Mouse (Mus musculus) right cerebral cortex, postnatal 14 days (tissue): ENCODE measurements at regions not wholly inside any gene's neighbourhood (a gene's known extent, or its start where the extent isn't known, plus 50 kb on each side); places are given as distances from the start of the nearest gene placed in this dataset.

Experiments used
- DNase-seq: peaks from one replicate; pipeline ENCODE4 v3.0.0; 2022

DNA sequence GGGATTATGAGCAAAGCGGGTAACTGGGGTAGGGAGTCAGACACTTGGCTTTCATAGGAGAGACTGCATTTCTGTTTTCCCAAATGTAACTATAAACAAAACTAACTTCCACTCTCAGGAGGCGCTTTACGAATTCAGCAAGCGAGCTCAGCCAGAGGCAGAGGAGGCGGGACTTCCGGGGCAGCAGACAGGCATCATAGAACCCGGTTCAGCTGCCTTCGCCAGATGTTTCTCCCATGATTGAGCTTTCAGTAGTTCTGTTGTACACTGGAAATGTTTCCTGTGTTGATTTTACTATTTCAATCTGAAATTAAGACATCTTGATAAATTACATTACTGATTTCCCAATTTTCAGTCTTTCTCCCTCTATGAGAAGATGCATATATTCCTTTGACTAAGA, 92.9 kb downstream of the Zfp365 start:
- no peak for DNase-seq

DNA sequence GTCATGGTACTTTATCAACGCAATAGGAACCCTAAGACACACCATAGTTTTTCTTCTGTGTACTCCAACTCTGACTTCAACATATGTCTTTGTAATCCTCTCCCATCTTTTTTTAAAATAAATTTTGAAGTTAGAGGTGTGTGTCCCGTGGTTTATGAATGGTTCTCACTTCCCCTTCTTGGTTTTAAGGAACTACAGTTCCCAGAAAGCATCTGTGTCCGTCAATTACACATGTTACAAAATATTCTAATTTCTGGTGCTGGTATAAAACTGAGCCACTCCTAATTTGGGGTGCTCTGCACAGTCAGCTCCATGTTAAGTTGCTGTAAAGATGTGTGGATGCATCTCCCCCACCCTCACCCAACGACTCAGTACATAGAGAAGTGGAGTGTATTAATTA, 98.6 kb downstream of the Zfp365 start:
- DNase-seq = no peak

DNA sequence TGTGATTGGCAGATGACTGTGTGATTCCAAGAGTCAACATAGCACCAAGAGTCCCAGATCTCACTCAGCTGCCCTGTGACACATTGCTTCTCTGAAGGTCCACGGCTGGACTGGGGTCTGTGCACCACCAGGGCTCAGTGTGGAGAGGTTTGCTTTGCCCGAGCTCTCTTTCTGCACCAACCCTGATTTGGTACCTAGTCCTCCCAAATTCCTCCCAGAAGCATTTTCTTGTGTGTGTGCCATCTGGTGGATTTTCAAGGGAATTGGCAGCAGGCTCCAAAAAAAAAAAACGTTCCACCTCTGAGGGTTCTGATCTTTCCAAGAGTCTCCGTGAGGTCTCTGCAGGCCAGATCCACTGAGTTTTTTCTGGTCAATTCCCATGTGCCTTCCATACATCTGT, 107.3 kb downstream of the Zfp365 start:
- peak; percentile 9 for DNase-seq

DNA sequence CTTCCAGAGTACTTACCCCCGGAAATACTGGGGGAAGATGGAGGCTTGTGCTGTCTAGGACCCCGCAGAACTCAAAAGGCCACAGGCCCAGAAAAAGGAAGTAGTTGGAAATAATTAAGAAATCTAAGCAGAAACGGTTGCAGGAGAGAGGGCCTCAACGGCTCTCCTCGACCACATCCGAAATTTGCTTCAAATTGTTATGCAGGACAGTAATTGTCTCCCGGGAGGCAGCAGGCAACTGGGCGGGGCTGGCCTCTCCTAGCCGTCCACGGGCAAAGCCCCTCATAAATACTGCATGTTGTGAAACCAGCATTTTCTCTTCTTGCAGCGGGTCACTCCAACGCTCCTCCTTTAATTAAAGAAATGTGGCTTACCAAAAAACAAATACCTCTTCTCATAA, 107.8 kb downstream of the Zfp365 start:
- no peak for DNase-seq

DNA sequence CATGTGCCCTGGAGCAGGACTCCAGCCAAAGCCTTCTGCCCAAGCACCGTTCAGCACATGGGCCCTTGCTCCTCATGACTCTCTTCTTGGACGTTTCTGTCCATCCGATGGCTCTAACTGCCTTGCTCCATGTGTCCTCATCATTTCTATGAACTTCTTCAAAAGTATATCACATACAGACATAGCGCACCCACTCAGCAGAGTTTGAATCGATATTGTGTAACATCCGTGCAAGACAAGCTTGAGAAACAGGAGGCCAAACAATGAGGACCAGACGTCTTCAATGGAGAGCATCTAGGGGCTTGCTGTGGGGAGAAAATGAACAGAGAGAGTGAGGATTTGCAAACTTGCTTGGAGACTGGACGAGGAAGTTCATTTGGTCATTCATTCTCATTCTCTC, 110.3 kb downstream of the Zfp365 start:
- no peak for DNase-seq

DNA sequence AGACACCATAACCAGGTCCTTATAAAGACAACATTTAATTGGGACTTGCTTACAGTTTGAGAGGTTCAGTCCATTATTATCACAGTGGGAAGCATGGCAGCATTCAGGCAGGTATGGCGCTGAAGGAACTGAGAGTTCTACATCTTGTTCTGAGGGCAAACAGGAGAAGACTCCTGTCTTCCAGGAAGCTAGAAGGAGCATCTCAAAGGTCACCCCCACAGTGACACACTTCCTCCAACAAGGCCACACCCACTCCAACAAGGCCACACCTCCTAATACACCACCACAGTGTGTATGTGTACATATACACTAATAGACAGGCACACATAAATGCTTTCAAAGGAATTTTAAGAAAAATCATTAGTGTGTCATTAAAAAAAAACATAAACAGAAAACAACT, 110.8 kb downstream of the Zfp365 start:
- no peak for DNase-seq

DNA sequence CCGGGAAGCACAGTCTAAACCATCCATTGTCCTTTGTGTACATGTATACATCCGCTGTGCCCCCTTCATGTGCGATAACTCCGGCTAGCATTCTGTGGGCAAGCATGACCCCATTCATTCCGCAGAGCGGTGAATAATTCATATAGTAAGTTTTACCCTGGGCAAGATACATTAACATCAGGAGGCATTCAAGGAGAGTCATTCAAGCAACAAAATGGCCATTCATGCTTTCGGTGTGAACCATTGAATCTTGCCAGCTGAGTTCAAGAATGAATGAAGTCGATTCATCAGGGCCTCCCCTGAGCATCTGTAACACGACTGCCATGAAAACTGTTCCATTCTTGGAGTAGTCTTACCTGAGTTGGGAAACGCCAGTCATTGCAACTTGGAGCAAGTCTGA, 113.5 kb downstream of the Zfp365 start:
- no peak for DNase-seq

DNA sequence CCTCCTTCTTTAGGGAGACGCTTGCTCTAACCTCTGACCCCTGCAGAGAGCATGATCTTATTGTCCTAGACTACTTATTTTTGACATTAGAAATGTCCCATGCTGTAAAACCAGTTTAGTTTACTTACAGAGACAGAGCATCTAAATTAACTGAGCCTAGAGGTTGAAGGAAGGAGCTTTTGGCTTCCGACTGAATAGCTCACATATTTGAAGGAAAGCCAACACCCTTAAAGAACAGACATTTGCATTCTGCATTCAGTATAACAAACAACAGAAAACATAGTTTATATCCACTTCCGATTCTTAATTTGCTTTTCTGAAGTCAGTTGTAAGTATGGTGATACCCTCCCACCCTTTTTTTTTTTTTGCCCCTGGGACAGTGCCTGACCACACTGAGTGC, 119.3 kb downstream of the Zfp365 start:
- DNase-seq = no peak

DNA sequence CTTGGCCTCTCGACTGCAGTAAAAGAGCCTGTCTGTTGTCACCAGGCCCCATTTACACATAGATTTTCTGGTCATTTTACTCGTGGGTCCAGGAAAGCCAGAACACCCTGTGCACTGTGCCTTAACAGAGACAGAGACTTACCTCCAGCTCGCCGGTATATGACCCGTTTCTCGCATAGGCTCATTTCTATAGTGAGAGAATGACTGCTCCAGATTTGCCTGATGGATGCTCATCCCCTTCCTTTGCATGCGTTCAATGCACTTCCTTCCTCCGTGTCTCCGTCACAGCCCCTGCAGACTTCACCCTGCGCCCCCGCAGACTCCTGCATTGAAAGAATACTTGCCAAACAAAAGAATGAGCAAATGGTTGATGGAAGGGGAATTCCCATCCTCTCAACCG, 122.8 kb downstream of the Zfp365 start:
- no peak for DNase-seq

DNA sequence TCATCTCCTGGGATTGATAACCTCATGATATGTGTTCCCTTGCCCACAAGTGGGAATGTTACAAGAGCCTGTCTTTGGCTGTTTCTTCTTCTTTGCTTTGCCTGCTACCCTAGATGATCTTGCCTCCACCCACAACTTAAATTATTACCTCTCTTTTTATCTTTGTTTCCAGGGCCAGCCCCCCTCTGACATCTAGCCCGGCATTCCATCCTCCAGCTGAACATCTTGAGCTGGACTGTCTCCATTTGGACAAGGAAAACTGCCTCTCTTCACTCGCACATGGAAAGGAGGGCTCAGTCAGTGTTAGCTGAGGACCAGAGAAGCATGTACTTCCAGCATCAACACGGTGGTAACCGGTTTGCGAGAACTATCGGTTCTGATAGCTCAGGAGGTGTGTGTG, 124.3 kb downstream of the Zfp365 start:
- no peak for DNase-seq

DNA sequence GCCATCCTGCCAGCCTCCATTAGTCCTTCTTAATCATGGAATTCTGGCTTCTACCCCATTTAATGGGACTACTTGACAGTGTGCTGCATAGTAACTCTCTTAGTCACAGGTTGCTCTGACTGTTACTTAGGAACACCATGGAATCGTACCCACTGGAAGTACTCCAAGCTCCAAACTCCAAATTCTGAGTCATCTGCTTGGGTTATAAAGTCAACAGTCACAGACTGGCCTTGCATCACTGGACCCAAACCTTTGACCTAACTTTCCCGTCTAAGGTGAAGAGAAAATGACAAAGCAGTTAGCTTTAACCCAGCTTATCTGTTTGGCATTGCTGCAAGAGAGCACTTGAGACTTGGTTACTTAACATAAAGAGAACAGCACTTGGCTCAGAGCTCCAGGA, 126.9 kb downstream of the Zfp365 start:
- DNase-seq = no peak

DNA sequence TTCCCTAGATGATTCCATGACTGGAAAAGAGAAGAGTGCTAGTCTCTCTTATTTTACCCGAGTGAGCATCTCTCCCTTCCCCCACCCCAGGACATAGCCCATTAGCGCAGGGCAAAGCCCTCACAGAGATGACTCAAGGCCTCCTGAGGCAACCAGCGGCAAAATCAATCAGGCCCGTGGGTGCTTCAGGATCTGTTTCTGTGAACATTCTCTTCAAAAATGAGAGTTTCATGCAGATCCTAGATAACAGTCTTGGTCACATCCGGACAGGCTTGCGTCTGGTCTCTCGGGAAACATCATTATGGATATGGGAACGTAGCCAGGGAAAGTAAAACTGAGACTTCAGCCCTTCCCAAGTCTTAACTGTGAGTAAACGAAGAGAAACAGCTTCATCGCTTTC, 134.1 kb downstream of the Zfp365 start:
- no peak for DNase-seq

DNA sequence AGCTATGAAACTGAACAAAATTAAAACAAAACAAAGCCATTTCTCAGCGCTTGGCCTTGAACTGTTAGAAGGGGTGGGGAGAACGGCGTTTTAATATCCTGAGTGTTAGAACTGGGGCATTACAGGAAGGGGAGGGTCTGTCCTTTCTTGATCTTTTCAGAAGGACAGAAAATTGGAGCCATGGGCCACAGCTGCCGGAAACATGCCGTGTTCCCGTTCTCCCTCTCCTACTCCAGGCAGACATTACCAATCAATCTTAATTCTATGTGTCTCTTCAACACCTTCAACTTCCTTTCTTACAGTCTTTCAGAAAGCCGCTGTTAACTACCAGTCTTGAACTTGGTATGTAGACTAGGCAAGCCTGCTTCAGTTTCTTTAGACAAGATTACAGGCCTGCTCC, 134.7 kb downstream of the Zfp365 start:
- no peak for DNase-seq

DNA sequence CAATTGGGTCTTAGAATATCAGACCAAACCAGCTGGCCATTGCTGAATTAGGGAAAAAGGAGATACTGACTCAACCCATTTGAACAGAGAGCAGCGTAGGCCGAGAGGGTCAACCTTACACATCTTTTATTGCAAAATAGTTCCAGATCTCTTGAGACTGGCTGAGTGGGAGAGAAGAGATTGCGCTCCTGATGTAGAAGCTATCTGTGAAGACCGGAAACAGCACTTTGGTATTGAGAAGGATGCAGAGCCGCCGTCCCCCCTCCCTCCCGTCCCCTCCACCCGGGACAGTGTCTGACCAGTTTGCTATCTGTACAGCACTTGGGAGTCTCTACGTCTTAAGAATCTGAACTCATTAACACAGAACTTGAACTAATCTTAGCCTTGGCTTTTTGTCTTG, 135.6 kb downstream of the Zfp365 start:
- no peak for DNase-seq

DNA sequence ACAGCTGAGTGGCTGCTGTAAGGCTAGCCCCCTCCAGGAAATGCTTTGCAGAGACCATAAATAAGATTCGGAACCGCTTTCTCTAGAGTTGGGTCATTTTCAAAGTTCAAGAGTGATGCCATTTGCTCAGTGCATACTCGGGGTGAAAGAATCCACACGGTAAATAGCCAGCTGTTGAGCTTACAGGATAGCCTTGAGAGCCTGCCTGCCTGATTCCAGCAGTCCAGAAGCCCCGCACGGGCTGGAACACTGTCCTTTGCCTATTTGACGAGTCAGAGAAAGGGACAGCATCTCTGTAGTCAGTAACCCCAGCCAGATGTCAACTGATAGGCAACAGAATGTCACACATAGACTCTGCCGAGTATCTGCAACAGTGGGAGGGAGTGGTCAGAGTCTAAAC, 140.7 kb downstream of the Zfp365 start:
- DNase-seq = no peak

DNA sequence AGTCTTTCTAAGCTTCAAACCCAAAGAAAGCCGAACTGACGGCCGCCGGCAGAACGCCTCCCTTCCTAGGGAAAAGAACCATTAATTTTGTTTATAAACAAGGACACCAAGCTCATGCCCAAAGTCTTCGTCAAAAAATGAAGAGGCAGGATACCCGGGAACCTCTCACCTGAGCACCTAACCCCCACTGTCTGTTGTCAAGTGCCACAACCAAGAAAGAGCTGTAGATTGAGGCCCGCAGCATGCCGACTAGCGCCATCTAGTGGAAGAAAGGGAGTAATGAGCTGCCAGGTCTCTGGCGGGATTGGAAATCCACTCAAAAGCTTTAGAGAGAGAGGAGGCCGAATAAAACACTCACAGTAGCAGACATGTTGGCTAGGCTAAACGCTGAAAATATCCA, 146.4 kb downstream of the Zfp365 start:
- peak; percentile 34 for DNase-seq

DNA sequence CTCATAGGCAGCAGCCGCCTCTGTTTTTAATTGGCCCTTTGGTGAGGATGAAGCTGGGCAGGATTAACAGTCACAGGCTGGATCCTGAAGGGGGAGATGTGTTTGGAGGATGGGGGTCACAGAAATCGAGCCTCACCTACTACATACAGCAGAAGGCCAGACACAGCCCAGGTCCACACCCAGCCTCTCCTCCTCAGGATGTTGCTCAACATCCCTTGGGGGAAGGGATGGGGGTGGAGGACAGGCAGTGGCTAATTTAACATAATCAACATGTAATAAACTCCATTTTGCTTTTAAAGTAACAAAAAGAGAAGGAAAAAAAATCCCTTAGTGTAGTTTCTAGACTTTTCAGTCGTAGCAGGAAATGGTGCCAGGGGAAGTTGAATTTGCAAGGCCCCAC, 152.0 kb downstream of the Zfp365 start:
- no peak for DNase-seq

DNA sequence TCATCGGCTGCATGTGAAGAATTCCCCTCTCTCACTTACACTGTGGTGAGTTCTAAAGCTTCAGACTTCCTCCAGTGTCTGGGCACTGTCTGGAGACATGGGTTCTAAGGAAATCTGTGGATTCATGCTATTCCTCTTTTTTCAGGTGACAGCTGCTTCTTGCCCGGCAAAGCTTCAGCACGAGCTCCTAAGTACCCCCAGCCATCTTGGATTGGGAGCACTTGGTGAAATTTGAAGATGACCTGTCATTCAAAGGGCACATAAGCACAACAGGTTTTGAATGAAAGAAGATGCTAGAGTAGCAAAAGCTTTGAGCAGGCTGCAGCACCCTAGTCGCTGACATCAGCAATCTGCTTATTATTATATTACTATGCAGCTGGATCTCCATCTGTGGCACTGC, 164.3 kb downstream of the Zfp365 start:
- no peak for DNase-seq

DNA sequence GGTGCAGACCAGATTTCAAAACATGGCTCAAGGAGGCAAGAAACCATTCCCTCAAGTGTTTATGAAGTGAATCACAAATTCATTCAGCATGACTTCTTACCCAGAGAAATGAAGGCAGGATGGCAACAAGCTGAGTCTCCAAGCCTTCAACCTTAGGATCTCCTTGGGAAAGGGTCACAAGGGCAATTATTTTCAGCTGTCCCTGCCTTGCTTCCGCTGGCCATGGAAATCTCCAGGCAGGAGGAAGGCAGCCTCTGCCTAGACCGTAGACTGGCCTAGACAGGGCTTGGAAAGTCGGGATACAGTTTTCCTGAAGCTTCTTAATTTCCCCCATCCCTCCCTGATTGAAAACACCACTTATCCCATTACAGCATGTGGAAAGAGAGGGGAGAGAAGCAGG, 165.0 kb downstream of the Zfp365 start:
- no peak for DNase-seq

DNA sequence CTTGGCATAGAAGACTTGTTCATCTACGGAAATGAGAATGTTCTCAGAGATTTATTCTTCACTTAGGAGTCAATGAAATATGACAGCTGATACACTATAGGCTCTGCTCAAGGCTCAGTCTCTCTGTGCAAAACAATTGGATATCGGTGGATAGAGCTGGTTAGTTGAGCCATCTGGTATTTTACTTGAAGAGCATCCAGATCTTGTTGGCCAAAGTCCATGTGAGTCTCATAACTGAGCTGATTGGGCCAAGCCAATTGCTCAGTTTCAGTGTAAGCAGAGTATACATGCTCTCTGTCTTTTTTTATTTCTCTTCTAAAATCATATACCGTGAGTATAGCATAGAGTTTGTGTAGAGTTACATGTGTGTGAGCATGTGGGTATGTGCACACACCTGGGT, 166.3 kb downstream of the Zfp365 start:
- DNase-seq = no peak

DNA sequence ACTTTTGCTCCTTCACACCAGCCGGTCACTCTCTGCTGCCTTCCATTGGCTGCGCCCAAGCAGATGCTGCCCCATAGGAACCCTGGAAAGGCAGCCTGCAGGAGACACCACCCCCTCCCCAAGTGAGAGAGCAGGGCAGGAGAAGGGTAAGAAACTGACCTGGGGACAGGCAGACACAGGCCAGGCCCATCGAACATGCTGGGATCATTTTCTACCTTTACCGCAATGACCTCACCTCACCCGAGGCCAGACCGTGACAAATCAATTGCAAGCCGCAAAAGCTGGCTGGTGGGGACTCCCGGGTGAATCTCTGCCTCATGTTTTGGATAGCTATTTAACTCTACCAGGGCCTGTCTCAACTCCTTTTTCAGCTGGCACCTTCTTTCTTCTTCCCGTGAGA, 168.9 kb downstream of the Zfp365 start:
- no peak for DNase-seq

DNA sequence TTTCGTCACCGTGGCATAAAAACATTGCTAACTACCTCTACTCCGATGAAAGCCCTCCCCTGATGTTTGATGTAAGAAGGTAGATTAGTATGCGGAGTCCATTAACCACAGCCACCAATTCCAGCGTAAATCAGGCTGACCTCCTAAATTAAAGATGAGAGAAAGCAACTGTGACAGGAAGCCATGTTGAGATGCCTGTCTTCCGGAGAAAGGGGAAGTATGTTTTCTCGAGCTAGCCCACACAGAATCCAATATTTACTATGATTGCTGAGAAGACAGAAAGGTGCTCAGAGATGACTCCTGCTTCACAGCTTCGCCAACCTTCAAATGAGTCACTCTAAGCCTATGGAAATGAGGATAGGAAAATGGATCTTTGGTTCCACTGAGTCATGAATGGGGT, 169.6 kb downstream of the Zfp365 start:
- no peak for DNase-seq

DNA sequence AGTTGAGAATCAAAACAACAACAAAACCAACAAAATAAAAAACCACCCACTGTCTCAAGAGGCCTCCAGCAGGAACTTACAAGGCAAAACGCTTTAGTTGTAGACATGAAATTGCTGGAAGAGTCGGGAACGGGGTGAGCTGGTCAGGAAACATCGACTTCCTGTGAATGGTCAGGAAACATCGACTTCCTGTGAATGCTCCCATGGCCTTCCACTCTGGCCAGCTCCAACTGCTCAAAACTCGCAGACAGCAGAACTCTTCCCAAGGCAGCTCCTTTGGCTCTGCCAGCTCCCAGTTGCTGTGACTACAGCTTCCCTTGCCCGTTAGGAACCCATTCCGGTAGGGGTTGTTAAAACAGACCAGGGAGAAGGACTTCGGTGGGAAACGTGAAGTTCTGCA, 170.2 kb downstream of the Zfp365 start:
- no peak for DNase-seq

DNA sequence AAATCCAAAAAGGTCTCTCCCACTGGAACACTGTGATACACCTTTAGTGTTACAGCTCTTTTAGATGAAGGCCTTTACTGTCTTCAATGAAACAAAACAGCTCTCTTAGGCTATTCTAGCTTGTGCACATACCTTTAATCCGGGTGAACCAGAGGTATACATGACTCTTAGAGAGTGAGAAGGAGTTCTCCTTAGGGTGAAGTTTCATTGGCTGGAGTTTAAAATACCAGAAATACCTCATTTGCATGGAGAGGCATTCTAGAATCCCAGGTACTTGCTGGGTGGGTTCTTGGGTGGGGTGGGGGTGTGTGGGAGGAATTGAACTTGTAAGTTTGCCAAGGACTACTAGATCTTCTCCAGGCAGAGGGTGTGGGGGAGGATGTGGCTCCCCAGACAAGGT, 173.3 kb downstream of the Zfp365 start:
- no peak for DNase-seq

DNA sequence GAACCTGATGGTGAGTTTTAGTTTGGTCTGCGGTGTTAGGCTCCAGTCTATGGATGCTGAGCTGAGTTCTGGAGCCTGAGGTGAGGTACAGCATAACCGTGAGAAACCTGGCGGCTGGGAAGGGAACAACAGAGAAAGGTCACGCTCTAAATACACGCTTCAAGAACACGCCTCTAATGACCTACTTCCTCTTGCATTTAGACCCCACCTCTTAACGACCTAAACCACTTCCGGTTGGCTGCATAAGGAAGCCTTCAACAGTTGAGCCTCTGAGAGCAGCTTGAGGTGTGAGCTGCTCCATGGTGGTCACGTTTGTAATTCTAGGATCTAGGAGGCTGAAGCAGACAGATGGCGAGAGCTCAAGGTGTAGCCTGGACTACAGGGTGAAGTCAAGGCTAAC, 175.8 kb downstream of the Zfp365 start:
- DNase-seq = no peak

DNA sequence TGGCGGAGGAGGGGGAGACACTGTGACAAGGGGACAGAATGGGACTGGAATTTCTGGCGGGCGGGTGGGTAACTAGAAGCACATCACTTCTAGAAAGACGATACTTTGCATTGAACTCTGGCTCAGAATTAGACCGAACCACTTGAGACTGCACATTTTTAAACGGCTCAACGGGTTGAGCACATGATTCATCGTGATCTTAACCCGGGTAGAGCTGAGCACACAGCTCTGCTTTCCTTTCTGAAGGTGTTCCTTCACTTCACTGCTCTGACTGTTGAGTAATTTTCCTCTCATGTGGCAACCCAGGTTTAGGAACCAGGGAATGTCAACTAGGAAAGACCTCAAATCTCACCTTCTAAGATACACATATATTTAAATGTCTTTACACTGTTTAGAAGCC, 180.9 kb downstream of the Zfp365 start:
- no peak for DNase-seq

DNA sequence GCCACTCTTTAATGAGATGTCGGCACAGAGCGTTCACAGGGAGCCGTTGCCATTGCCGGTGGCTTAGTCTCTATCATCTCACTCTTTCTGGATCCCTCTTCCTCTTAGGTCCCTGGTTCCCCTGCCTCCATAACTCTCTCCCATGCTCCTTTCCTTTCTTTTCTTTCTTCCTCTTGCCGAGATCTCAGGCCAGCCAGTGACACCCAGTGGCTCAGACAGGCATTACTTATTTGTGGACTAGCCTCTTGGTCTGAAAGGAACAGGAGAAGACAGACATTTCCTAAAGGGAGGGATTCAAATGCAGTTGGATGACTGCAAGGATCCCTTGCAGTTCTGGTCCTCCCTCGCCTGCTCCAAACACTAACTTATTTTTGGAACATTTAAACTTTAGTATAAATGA, 180.5 kb upstream of the Ado start:
- DNase-seq = peak; percentile 64
